Mouse (Mus musculus): Measurements from ENCODE around the gene Dmkn. TPM values are rescaled to one million over a fixed set of nuclear protein-coding genes. Genes with fewer than 3 reads are reported as not detected.
A peak's percentile ranks its signal among the peaks of the same experiment; 100 is the strongest.

Dmkn gene
- polyA plus RNA-seq, 1 experiment from 2014 or later, result 28.2 TPM

- no peak overlapping the region for H3K4me3 ChIP-seq (ENCODE audit: low read depth, low read length)
- H3K9ac ChIP-seq (ENCODE audit: low read depth, low read length), result no peak overlapping the region
- H3K4me1 ChIP-seq (replicated peaks; ENCODE audit: control insufficient read depth, insufficient read depth, low read length), result 0 out of 2 replicates have a peak, but pooled peaks cover under 1% of the 10 kb centered on the region
- no peaks in the 10 kb centered on the region for H3K27me3 ChIP-seq (replicated peaks; ENCODE audit: control insufficient read depth, insufficient read depth, low read length)
- no peak for ATAC-seq
- H3K4me2 ChIP-seq (replicated peaks; ENCODE audit: low read depth), result no peak overlapping the region
- 64% methylated on average over 10 of the region's 10 CpGs for WGBS
- TF ChIP-seq CTCF (IDR thresholded peaks at IDR 0.05; ENCODE audit: low read depth), result no peak
- no peaks in the 10 kb centered on the region for H3K9me3 ChIP-seq (ENCODE audit: control insufficient read depth)
- H3K27ac ChIP-seq (ENCODE audit: low read depth, low read length), result no peak overlapping the region
- H3K36me3 ChIP-seq (ENCODE audit: control insufficient read depth, insufficient read depth), result no peaks in the 10 kb centered on the region
Observed at GRCm38 (mm10) chr7:30790141-30790540, 26.6 kb downstream of the Dmkn start.

DNA sequence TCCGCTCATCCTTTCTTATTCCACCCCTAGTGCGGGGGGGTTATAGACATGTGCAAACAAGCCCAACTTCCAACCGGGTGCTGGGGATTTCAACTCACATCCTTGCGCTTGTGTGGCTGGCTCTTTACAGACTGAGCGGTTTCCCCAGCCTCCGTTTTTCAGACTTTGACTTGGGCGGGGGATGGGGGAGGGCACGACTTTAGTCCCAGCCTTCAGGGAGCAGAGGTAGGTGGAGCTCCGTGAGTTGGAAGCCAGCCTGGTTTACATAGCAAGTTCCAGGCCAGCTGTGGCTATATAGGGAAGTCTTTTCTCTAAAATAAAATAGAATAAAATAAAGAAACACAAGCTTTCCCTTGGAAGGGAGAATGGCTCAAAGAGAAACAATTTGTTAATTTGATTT is 28.4 kb downstream of the Dmkn start:
- no peaks in the 10 kb centered on the region for H3K27me3 ChIP-seq (replicated peaks; ENCODE audit: control insufficient read depth, insufficient read depth, low read length)
- no peaks in the 10 kb centered on the region for H3K4me1 ChIP-seq (replicated peaks; ENCODE audit: control insufficient read depth, insufficient read depth, low read length)
- H3K4me2 ChIP-seq (replicated peaks; ENCODE audit: low read depth), result no peak overlapping the region
- no peak for TF ChIP-seq CTCF (IDR thresholded peaks at IDR 0.05; ENCODE audit: low read depth)
- H3K9me3 ChIP-seq (ENCODE audit: control insufficient read depth), result no peaks in the 10 kb centered on the region
- 18% methylated on average over 9 of the region's 9 CpGs for WGBS
- H3K36me3 ChIP-seq (ENCODE audit: control insufficient read depth, insufficient read depth), result no peaks in the 10 kb centered on the region
- no peak overlapping the region for H3K4me3 ChIP-seq (ENCODE audit: low read depth, low read length)
- no peak overlapping the region for H3K27ac ChIP-seq (ENCODE audit: low read depth, low read length)
- H3K9ac ChIP-seq (ENCODE audit: low read depth, low read length), result no peak overlapping the region
- peak; percentile 35; the same call in 1 of the 2 replicates for ATAC-seq

- Histone ChIP-seq H3K4me2 (replicated peaks; ENCODE audit: low read depth) (no peak overlapping the region), H3K36me3 (ENCODE audit: control insufficient read depth, insufficient read depth) (no peaks in the 10 kb centered on the region), H3K9ac (ENCODE audit: low read depth, low read length) (no peak overlapping the region), H3K4me1 (replicated peaks; ENCODE audit: control insufficient read depth, insufficient read depth, low read length) (no peaks in the 10 kb centered on the region), H3K27ac (ENCODE audit: low read depth, low read length) (no peak overlapping the region), H3K9me3 (ENCODE audit: control insufficient read depth) (no peaks in the 10 kb centered on the region), H3K4me3 (ENCODE audit: low read depth, low read length) (no peak overlapping the region), H3K27me3 (replicated peaks; ENCODE audit: control insufficient read depth, insufficient read depth, low read length) (no peaks in the 10 kb centered on the region)
- no peak for TF ChIP-seq CTCF (IDR thresholded peaks at IDR 0.05; ENCODE audit: low read depth)
- ATAC-seq, result no peak
Observed at GRCm38 (mm10) chr7:30794921-30795320, 31.4 kb downstream of the Dmkn start.

GRCm38 (mm10) chr7:30796790-30797189 is 33.2 kb downstream of the Dmkn start:
- H3K4me2 ChIP-seq (replicated peaks; ENCODE audit: low read depth), result no peak overlapping the region
- TF ChIP-seq CTCF (IDR thresholded peaks at IDR 0.05; ENCODE audit: low read depth), result no peak
- H3K9ac ChIP-seq (ENCODE audit: low read depth, low read length), result no peak overlapping the region
- no peak overlapping the region for H3K27ac ChIP-seq (ENCODE audit: low read depth, low read length)
- no peak for ATAC-seq
- H3K27me3 ChIP-seq (replicated peaks; ENCODE audit: control insufficient read depth, insufficient read depth, low read length), result no peaks in the 10 kb centered on the region
- H3K4me3 ChIP-seq (ENCODE audit: low read depth, low read length), result no peak overlapping the region
- no peaks in the 10 kb centered on the region for H3K4me1 ChIP-seq (replicated peaks; ENCODE audit: control insufficient read depth, insufficient read depth, low read length)
- WGBS, result 95% methylated on average over 1 of the region's 1 CpGs
- H3K36me3 ChIP-seq (ENCODE audit: control insufficient read depth, insufficient read depth), result no peaks in the 10 kb centered on the region
- no peaks in the 10 kb centered on the region for H3K9me3 ChIP-seq (ENCODE audit: control insufficient read depth)

DNA sequence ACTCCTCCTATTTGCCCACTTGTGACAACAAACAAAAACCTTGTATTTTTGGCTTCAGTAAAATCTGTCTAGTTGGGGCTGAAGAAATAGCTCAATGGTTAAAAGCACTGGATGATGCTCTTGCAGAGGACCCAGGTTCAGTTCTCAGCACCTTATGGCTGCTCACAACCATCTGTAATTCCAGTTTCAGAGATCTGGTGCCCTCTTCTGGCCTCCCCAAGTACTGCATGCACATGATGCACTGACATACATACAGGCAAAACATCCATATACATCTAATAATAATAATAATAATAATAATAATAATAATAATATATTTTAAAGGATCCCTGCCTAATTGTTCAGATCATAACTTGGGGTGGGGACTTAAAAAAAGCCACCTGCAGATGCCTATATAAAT is 37.1 kb downstream of the Dmkn start:
- no peaks in the 10 kb centered on the region; the same call in 1 of the 2 replicates for H3K4me1 ChIP-seq (replicated peaks; ENCODE audit: control insufficient read depth, insufficient read depth, low read length)
- H3K4me2 ChIP-seq (replicated peaks; ENCODE audit: low read depth), result no peak overlapping the region
- no peak overlapping the region for H3K9ac ChIP-seq (ENCODE audit: low read depth, low read length)
- no peaks in the 10 kb centered on the region for H3K36me3 ChIP-seq (ENCODE audit: control insufficient read depth, insufficient read depth)
- no peaks in the 10 kb centered on the region for H3K27me3 ChIP-seq (replicated peaks; ENCODE audit: control insufficient read depth, insufficient read depth, low read length)
- no peak for ATAC-seq
- H3K9me3 ChIP-seq (ENCODE audit: control insufficient read depth), result no peaks in the 10 kb centered on the region
- H3K4me3 ChIP-seq (ENCODE audit: low read depth, low read length), result no peak overlapping the region
- no peak overlapping the region for H3K27ac ChIP-seq (ENCODE audit: low read depth, low read length)
- peak; percentile 42 for TF ChIP-seq CTCF (IDR thresholded peaks at IDR 0.05; ENCODE audit: low read depth)

DNA sequence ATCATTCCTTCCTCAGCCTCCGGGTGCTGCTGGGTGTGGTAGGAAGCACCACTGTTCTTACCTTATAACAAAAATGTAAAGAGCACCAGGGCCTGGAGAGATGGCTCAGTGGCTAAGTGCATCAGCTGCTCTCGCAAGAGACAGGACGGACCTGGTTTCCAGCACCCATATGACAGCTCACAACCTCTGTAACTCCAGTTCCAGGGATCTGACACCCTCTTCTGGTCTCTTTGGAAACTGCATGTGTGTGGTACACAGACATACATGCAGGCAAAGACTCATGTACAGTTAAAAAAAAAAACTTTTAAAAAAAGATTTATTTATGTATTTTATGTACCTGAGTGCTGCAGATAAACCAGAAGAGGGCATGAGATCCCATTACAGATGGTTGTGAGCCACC is 39.7 kb downstream of the Dmkn start:
- ATAC-seq, result no peak
- H3K27me3 ChIP-seq (replicated peaks; ENCODE audit: control insufficient read depth, insufficient read depth, low read length), result no peaks in the 10 kb centered on the region
- no peak overlapping the region for H3K27ac ChIP-seq (ENCODE audit: low read depth, low read length)
- H3K4me2 ChIP-seq (replicated peaks; ENCODE audit: low read depth), result no peak overlapping the region
- H3K9me3 ChIP-seq (ENCODE audit: control insufficient read depth), result no peaks in the 10 kb centered on the region
- no peak overlapping the region for H3K4me3 ChIP-seq (ENCODE audit: low read depth, low read length)
- no peak overlapping the region for H3K9ac ChIP-seq (ENCODE audit: low read depth, low read length)
- H3K36me3 ChIP-seq (ENCODE audit: control insufficient read depth, insufficient read depth), result no peaks in the 10 kb centered on the region
- peak; percentile 32; the same call in 1 of the 2 replicates for TF ChIP-seq CTCF (IDR thresholded peaks at IDR 0.05; ENCODE audit: low read depth)
- H3K4me1 ChIP-seq (replicated peaks; ENCODE audit: control insufficient read depth, insufficient read depth, low read length), result no peaks in the 10 kb centered on the region; the same call in 1 of the 2 replicates
- 93% methylated on average over 3 of the region's 3 CpGs for WGBS
